Mouse (Mus musculus): ENCODE measurements around the gene Cebpa. TPM values are rescaled to one million over a fixed set of nuclear protein-coding genes. Genes with fewer than 3 reads are reported as not detected.

Cebpa gene
- total and polyA plus RNA-seq, 2 experiments from 2014 or later: 0.67 to 11.3 TPM

GRCm38 (mm10) chr7:35145068-35145467, 26.0 kb downstream of the Cebpa start:
- Histone ChIP-seq H3K9me3 (ENCODE audit: low read length) (no peaks in the 10 kb centered on the region), H3K4me2 (ENCODE audit: low read depth, low read length, poor library complexity, severe bottlenecking) (no peak overlapping the region), H3K27ac (ENCODE audit: low read depth, low read length) (no peak overlapping the region), H3K4me3 (ENCODE audit: low read depth, low read length) (no peak overlapping the region), H3K27me3 (ENCODE audit: insufficient read depth, low read length) (no peaks in the 10 kb centered on the region), H3K36me3 (ENCODE audit: insufficient read depth, low read length) (no peaks in the 10 kb centered on the region), H3K9ac (replicated peaks; ENCODE audit: low read length, poor library complexity, severe bottlenecking) (no peak overlapping the region), H3K4me1 (ENCODE audit: insufficient read depth, low read length) (no peaks in the 10 kb centered on the region)
- DNase-seq (ENCODE audit: low spot score) (no peak), ATAC-seq (ENCODE audit: low FRiP score) (no peak)
- TF ChIP-seq CTCF (IDR thresholded peaks at IDR 0.05): no peak
- 86% methylated on average over 9 of the region's 9 CpGs for WGBS

DNA sequence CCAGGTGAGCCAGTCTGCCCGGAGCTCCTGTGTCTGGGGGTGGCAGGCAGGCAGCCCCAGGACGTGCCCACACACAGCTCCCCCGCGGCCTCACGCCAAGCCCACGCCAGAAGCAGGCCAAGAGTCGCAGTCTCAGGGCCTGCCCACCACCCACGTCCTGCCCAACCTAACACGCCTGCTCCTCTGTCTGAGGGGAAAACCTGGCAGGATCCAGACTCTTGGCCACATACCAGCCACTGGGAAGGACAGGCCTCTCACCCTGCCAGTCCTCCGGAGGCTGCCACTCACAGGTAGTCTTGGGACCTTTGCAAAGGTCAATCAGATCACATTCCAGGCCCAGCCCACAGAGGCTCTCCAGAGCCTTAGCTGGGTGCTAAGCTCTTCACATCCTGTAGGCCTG, 27.2 kb downstream of the Cebpa start:
- DNase-seq (ENCODE audit: low spot score) (no peak), ATAC-seq (ENCODE audit: low FRiP score) (no peak)
- Histone ChIP-seq H3K36me3 (ENCODE audit: insufficient read depth, low read length) (no peaks in the 10 kb centered on the region), H3K9ac (replicated peaks; ENCODE audit: low read length, poor library complexity, severe bottlenecking) (no peak overlapping the region), H3K4me2 (ENCODE audit: low read depth, low read length, poor library complexity, severe bottlenecking) (no peak overlapping the region), H3K27ac (ENCODE audit: low read depth, low read length) (no peak overlapping the region), H3K4me3 (ENCODE audit: low read depth, low read length) (no peak overlapping the region), H3K27me3 (ENCODE audit: insufficient read depth, low read length) (no peaks in the 10 kb centered on the region), H3K4me1 (ENCODE audit: insufficient read depth, low read length) (no peaks in the 10 kb centered on the region), H3K9me3 (ENCODE audit: low read length) (no peaks in the 10 kb centered on the region)
- 87% methylated on average over 10 of the region's 10 CpGs for WGBS
- TF ChIP-seq CTCF (IDR thresholded peaks at IDR 0.05): no peak

DNA sequence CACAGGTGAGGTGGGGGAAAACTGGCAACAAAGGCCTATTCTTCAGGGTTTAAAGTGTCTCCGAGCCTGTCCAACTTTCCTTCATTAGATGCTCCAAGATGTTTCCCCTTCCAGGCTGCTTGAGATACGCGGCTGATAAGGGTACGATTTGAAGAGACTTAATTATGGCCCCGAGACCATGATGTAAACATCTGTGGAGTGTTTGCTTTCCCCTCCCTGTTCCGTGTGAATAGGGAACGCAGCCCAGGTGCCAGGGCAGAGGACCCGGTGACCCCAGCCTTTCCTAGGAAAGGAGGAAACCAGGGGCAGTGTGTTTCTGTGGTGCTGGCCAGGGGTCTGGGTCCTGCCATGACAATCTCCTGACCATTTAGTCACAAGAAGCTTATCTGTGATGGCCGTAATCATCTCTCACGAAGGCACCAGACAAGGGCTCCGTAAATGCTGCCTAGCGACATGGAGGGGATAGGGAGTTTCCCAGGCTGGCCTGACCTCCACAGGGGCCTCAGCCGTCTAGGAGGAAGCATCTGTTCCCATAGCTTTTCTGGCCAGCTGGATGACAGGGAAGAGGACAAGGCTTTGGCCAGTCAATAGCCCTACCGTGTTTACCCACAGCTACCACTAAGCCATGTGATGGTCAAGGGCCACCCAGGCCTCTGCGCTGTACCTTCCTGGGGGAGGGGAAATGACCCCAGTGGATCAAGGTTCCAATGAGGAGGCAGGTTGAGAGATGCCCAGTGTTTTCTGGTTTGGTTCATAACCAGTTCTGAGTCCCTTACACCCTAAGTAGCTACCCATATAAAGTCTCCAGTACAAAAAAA, 30.7 kb downstream of the Cebpa start:
- Histone ChIP-seq H3K4me3 (ENCODE audit: low read depth, low read length) (no peak overlapping the region), H3K4me1 (ENCODE audit: insufficient read depth, low read length) (no peaks in the 10 kb centered on the region)
- TF ChIP-seq CTCF (IDR thresholded peaks at IDR 0.05): no peak

GRCm38 (mm10) chr7:35150860-35151259, 31.8 kb downstream of the Cebpa start:
- Histone ChIP-seq H3K27ac (ENCODE audit: low read depth, low read length) (no peak overlapping the region), H3K9ac (replicated peaks; ENCODE audit: low read length, poor library complexity, severe bottlenecking) (no peak overlapping the region), H3K4me1 (ENCODE audit: insufficient read depth, low read length) (no peaks in the 10 kb centered on the region), H3K36me3 (ENCODE audit: insufficient read depth, low read length) (no peaks in the 10 kb centered on the region), H3K27me3 (ENCODE audit: insufficient read depth, low read length) (peaks cover 5% of the 10 kb centered on the region; the same call in 1 of the 2 replicates), H3K4me3 (ENCODE audit: low read depth, low read length) (no peak overlapping the region), H3K9me3 (ENCODE audit: low read length) (no peaks in the 10 kb centered on the region), H3K4me2 (ENCODE audit: low read depth, low read length, poor library complexity, severe bottlenecking) (no peak overlapping the region)
- WGBS: 85% methylated on average over 5 of the region's 5 CpGs
- DNase-seq (ENCODE audit: low spot score) (no peak), ATAC-seq (ENCODE audit: low FRiP score) (no peak)
- no peak for TF ChIP-seq CTCF (IDR thresholded peaks at IDR 0.05)

More for the DNA sequence above, 30.7 kb downstream of the Cebpa start:
- H3K27ac ChIP-seq (ENCODE audit: low read depth, low read length): no peak overlapping the region
- WGBS: 83% methylated on average over 15 of the region's 15 CpGs
- DNase-seq (ENCODE audit: low spot score) (no peak), ATAC-seq (ENCODE audit: low FRiP score) (no peak)
- no peaks in the 10 kb centered on the region for H3K9me3 ChIP-seq (ENCODE audit: low read length)
- H3K36me3 ChIP-seq (ENCODE audit: insufficient read depth, low read length): no peaks in the 10 kb centered on the region
- H3K27me3 ChIP-seq (ENCODE audit: insufficient read depth, low read length): no peaks in the 10 kb centered on the region
- H3K9ac ChIP-seq (replicated peaks; ENCODE audit: low read length, poor library complexity, severe bottlenecking): no peak overlapping the region
- no peak overlapping the region for H3K4me2 ChIP-seq (ENCODE audit: low read depth, low read length, poor library complexity, severe bottlenecking)

DNA sequence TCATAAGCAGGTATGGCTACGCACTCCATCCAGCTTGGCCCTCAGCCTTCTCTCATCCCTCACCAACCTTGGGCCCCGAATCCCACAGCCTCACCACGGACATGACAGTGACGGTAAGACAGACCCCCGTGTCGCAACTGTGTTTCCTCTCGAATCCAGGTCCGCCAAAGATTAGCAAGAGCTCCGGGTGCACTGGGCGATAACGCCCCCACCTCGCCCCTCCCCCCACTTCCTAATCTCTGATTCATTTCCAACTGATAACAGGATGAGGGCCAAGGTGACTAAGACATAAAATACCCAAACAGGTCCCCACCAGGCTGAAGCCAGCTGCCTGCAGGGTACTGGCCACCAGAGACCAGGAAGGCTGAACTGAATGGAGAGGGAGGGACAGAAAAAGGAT, 35.4 kb downstream of the Cebpa start:
- Histone ChIP-seq H3K36me3 (ENCODE audit: insufficient read depth, low read length) (no peaks in the 10 kb centered on the region), H3K4me1 (ENCODE audit: insufficient read depth, low read length) (no peaks in the 10 kb centered on the region), H3K4me2 (ENCODE audit: low read depth, low read length, poor library complexity, severe bottlenecking) (no peak overlapping the region), H3K9ac (replicated peaks; ENCODE audit: low read length, poor library complexity, severe bottlenecking) (no peak overlapping the region), H3K4me3 (ENCODE audit: low read depth, low read length) (no peak overlapping the region), H3K27me3 (ENCODE audit: insufficient read depth, low read length) (peaks cover 6% of the 10 kb centered on the region; the same call in 1 of the 2 replicates), H3K27ac (ENCODE audit: low read depth, low read length) (no peak overlapping the region), H3K9me3 (ENCODE audit: low read length) (no peaks in the 10 kb centered on the region)
- DNase-seq (ENCODE audit: low spot score) (no peak), ATAC-seq (ENCODE audit: low FRiP score) (no peak)
- WGBS: 77% methylated on average over 12 of the region's 12 CpGs
- no peak for TF ChIP-seq CTCF (IDR thresholded peaks at IDR 0.05)

Measured in midbrain, postnatal 0 days (tissue).